Mouse (Mus musculus) E14TG2a.4 (cell line): ENCODE measurements around the gene Arhgef3.

Experiments
- CTCF ChIP-seq: conservative IDR thresholded peaks from 2 replicates; pipeline ENCODE4 v1.5.1; 2014; ENCODE audit warnings: low read length
- NANOG ChIP-seq: IDR thresholded peaks from 2 replicates; pipeline ENCODE4 v1.6.1; 2014; ENCODE audit warnings: borderline replicate concordance, low read length, mixed read lengths

DNA sequence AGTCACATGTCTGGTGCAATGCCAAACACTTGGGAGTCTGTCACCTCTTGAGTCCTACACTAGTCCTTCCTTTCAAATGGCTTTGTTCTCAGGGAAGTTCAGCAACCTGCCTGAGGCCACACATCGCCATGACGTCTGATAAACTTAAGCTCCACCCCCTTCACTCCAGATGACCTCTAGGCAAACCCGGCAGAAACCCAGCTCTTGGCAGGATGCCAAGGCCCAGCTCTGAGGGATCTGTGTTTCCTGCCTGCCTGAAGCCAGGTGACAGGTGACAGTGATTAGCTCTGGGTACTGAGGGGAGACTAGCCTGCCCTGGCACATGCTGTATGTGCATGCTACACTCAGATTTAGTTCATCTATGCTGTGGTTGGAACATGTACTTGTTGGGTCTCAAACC, 42.7 kb upstream of the Arhgef3 start:
- TF ChIP-seq CTCF (no peak), NANOG (peak; percentile 35; the same call in 1 of the 2 replicates)
